Mouse (Mus musculus): ENCODE data around the gene Irs1. TPM values are rescaled to one million over a fixed set of nuclear protein-coding genes. Genes with fewer than 3 reads are reported as not detected.
A peak's percentile ranks its signal among the peaks of the same experiment; 100 is the strongest.

The Irs1 gene
- polyA plus RNA-seq, 1 experiment from 2014 or later: 11.9 TPM

DNA sequence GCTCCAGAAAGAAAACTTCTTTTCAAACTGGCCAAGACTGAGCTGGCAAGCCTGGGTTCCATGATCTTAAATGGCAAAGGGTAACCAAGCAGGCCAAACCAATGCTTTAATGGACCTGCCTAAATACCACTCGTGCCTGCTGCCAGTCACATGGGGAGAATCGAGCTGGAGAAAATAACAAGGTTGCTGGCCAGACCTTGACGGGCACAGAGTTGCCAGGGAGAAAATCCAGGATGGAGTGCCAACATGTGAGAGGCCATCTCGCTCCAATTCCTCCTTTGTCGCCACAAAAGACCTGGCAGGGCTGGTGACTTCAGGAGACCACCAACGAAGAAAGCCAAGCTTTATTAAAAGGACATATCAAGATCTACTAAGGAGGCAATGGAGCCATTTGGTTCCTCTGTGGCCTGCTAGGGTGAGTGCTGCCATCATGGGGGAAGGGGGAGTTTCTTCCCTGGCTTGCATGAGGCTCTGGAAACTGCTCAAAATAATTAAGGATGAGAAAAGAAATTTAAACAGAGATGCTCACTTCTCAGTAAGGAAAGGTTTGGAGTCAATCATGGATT is 47.9 kb downstream of the Irs1 start:
- H3K9ac ChIP-seq (ENCODE audit: low read length): no peak overlapping the region
- no peak overlapping the region for H3K27ac ChIP-seq (ENCODE audit: low read length)
- no peaks in the 10 kb centered on the region for H3K36me3 ChIP-seq (ENCODE audit: control insufficient read depth, insufficient read depth, low read length)
- peaks cover 12% of the 10 kb centered on the region for H3K4me1 ChIP-seq (replicated peaks; ENCODE audit: control insufficient read depth, insufficient read depth, low read length)
- H3K27me3 ChIP-seq (ENCODE audit: control insufficient read depth, insufficient read depth, low read depth, low read length): no peaks in the 10 kb centered on the region
- H3K9me3 ChIP-seq (ENCODE audit: control insufficient read depth, low read length): no peaks in the 10 kb centered on the region
- no peak overlapping the region for H3K4me2 ChIP-seq (ENCODE audit: low read depth, low read length)
- WGBS: 80% methylated on average over 6 of the region's 6 CpGs
- ATAC-seq (ENCODE audit: low read depth): no peak
- H3K4me3 ChIP-seq (ENCODE audit: low read length): no peak overlapping the region

DNA sequence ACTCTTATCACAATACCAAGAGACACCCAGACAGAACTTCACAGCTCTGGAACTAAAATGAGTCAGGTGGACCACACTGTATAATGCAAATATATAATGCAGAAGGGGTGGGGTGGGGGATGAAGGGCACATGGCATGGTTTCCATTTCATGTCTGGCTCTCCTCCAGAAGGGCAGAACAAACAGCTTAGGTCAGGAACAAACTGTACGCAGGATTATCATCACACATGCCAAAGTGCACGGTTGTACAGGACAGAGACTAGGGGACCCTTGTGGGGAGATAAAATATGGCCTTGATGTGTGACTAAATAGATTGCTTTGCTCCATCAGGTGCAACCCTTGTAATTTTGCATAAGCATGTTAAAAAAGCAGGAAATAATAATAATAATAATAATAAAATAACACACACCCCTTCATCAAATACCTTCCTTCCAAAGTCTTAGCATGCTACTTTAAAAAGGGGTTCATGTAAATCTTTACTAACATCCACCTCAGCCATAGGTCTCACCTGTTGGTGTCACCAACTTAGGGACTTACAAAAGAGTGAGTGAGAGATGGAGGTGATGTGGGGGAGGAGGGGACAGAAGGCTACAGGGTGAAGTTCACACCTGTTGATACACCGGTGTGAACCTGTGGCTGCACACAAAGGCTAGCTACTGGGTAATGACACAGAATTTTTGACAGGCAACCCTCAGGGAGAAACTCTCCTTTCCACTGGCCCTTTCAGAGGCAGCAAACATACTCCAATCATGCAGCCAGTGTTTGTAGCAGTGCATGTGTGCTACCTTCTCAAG is 51.6 kb downstream of the Irs1 start:
- WGBS: 51% methylated on average over 3 of the region's 3 CpGs
- no peak overlapping the region for H3K4me3 ChIP-seq (ENCODE audit: low read length)
- no peak overlapping the region for H3K27ac ChIP-seq (ENCODE audit: low read length)
- H3K9me3 ChIP-seq (ENCODE audit: control insufficient read depth, low read length): no peaks in the 10 kb centered on the region
- peaks cover 20% of the 10 kb centered on the region for H3K36me3 ChIP-seq (ENCODE audit: control insufficient read depth, insufficient read depth, low read length)
- H3K27me3 ChIP-seq (ENCODE audit: control insufficient read depth, insufficient read depth, low read depth, low read length): no peaks in the 10 kb centered on the region
- H3K4me1 ChIP-seq (replicated peaks; ENCODE audit: control insufficient read depth, insufficient read depth, low read length): peaks cover 7% of the 10 kb centered on the region
- ATAC-seq (ENCODE audit: low read depth): no peak
- no peak overlapping the region for H3K4me2 ChIP-seq (ENCODE audit: low read depth, low read length)
- H3K9ac ChIP-seq (ENCODE audit: low read length): no peak overlapping the region

DNA sequence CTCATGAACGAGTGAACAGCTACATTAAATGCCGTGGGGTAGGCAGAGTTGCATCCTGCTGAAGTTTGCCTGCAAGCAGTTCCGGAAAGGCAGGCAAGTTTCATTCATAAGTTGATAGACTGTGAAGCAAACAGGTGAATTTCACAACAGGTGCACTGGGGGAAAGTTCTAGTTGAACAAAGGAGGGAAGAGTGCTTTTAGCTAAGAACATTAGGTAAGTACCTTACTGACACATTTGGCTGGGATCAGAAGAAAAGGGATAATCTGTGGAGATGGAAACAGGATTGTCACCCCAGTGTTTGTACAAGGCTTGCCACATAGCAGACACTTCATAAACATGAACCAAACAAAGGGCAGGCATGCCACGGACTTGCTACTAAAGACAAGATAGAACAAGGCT is 53.0 kb downstream of the Irs1 start:
- no peaks in the 10 kb centered on the region for H3K9me3 ChIP-seq (ENCODE audit: control insufficient read depth, low read length)
- no peak overlapping the region for H3K9ac ChIP-seq (ENCODE audit: low read length)
- no peak overlapping the region for H3K4me3 ChIP-seq (ENCODE audit: low read length)
- peaks cover 21% of the 10 kb centered on the region for H3K36me3 ChIP-seq (ENCODE audit: control insufficient read depth, insufficient read depth, low read length)
- H3K27ac ChIP-seq (ENCODE audit: low read length): no peak overlapping the region
- ATAC-seq (ENCODE audit: low read depth): no peak
- H3K4me2 ChIP-seq (ENCODE audit: low read depth, low read length): no peak overlapping the region
- peaks cover 7% of the 10 kb centered on the region for H3K4me1 ChIP-seq (replicated peaks; ENCODE audit: control insufficient read depth, insufficient read depth, low read length)
- no peaks in the 10 kb centered on the region for H3K27me3 ChIP-seq (ENCODE audit: control insufficient read depth, insufficient read depth, low read depth, low read length)
- WGBS: 71% methylated on average over 4 of the region's 4 CpGs

DNA sequence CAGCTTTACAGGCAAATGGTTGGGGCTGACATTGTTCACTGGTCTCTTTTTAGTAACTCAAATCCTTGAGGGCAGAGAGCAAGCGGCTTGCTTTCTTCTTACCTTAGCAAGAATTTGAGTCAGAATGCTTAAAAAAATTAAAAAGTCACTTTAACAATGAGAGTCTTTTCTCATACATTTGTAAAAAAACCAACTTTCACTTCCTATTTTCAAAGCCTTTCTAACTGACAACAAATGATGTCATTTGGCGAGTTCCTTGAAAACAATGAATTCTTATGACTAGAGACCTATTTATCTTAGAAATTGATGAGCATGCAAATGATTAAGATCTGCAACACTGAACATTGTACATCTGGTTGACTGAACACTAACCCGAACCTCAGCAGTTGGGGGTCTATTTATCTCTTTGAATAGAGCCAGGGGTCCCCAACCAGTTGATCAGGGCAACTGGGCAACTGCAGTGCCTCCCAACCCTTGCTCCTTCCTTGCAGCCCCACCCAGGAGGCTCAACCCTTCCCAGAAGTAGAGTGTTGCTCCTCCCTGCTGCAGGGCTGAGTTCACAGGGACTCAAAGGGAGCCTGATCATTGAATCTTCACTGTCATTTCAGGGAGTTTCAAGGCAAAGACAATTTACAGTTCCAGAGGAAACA is 55.6 kb downstream of the Irs1 start:
- H3K4me3 ChIP-seq (ENCODE audit: low read length): no peak overlapping the region
- no peaks in the 10 kb centered on the region for H3K9me3 ChIP-seq (ENCODE audit: control insufficient read depth, low read length)
- WGBS: 83% methylated on average over 3 of the region's 3 CpGs
- no peak overlapping the region for H3K4me2 ChIP-seq (ENCODE audit: low read depth, low read length)
- ATAC-seq (ENCODE audit: low read depth): no peak
- H3K27me3 ChIP-seq (ENCODE audit: control insufficient read depth, insufficient read depth, low read depth, low read length): no peaks in the 10 kb centered on the region
- no peak overlapping the region for H3K27ac ChIP-seq (ENCODE audit: low read length)
- H3K9ac ChIP-seq (ENCODE audit: low read length): no peak overlapping the region
- H3K36me3 ChIP-seq (ENCODE audit: control insufficient read depth, insufficient read depth, low read length): peaks cover 21% of the 10 kb centered on the region
- H3K4me1 ChIP-seq (replicated peaks; ENCODE audit: control insufficient read depth, insufficient read depth, low read length): no peaks in the 10 kb centered on the region; the same call in 1 of the 2 replicates

GRCm38 (mm10) chr1:82234616-82235015 is 56.6 kb downstream of the Irs1 start:
- 94% methylated on average over 3 of the region's 3 CpGs for WGBS
- Histone ChIP-seq H3K4me2 (ENCODE audit: low read depth, low read length) (no peak overlapping the region), H3K4me3 (ENCODE audit: low read length) (no peak overlapping the region), H3K9ac (ENCODE audit: low read length) (no peak overlapping the region), H3K27ac (ENCODE audit: low read length) (no peak overlapping the region), H3K9me3 (ENCODE audit: control insufficient read depth, low read length) (no peaks in the 10 kb centered on the region), H3K36me3 (ENCODE audit: control insufficient read depth, insufficient read depth, low read length) (peaks cover 21% of the 10 kb centered on the region), H3K27me3 (ENCODE audit: control insufficient read depth, insufficient read depth, low read depth, low read length) (no peaks in the 10 kb centered on the region), H3K4me1 (replicated peaks; ENCODE audit: control insufficient read depth, insufficient read depth, low read length) (no peaks in the 10 kb centered on the region; the same call in 1 of the 2 replicates)
- ATAC-seq (ENCODE audit: low read depth): no peak

- no peak for ATAC-seq (ENCODE audit: low read depth)
- Histone ChIP-seq H3K9me3 (ENCODE audit: control insufficient read depth, low read length) (no peaks in the 10 kb centered on the region), H3K4me2 (ENCODE audit: low read depth, low read length) (no peak within 1 kb of the TSS), H3K9ac (ENCODE audit: low read length) (no peak within 1 kb of the TSS), H3K36me3 (ENCODE audit: control insufficient read depth, insufficient read depth, low read length) (peaks cover 21% of the 10 kb centered on the region), H3K27me3 (ENCODE audit: control insufficient read depth, insufficient read depth, low read depth, low read length) (no peaks in the 10 kb centered on the region), H3K4me3 (ENCODE audit: low read length) (no peak within 1 kb of the TSS), H3K4me1 (replicated peaks; ENCODE audit: control insufficient read depth, insufficient read depth, low read length) (no peaks in the 10 kb centered on the region), H3K27ac (ENCODE audit: low read length) (no peak within 1 kb of the TSS)
- 93% methylated on average over 3 of the region's 3 CpGs for WGBS
These were observed 58.4 kb downstream of the Irs1 start, which contains the start of gene Gm9747 for GRCm38 (mm10) chr1:82232812-82233211. Gm9747 (plus strand) TSS chr1:82233112.

GRCm38 (mm10) chr1:82228841-82229240 is 62.4 kb downstream of the Irs1 start:
- H3K27me3 ChIP-seq (ENCODE audit: control insufficient read depth, insufficient read depth, low read depth, low read length): no peaks in the 10 kb centered on the region
- H3K27ac ChIP-seq (ENCODE audit: low read length): no peak overlapping the region
- no peak overlapping the region for H3K9ac ChIP-seq (ENCODE audit: low read length)
- no peak overlapping the region for H3K4me2 ChIP-seq (ENCODE audit: low read depth, low read length)
- no peak overlapping the region for H3K4me3 ChIP-seq (ENCODE audit: low read length)
- no peak for ATAC-seq (ENCODE audit: low read depth)
- H3K4me1 ChIP-seq (replicated peaks; ENCODE audit: control insufficient read depth, insufficient read depth, low read length): no peaks in the 10 kb centered on the region
- no peaks in the 10 kb centered on the region for H3K36me3 ChIP-seq (ENCODE audit: control insufficient read depth, insufficient read depth, low read length)
- no peaks in the 10 kb centered on the region for H3K9me3 ChIP-seq (ENCODE audit: control insufficient read depth, low read length)

DNA sequence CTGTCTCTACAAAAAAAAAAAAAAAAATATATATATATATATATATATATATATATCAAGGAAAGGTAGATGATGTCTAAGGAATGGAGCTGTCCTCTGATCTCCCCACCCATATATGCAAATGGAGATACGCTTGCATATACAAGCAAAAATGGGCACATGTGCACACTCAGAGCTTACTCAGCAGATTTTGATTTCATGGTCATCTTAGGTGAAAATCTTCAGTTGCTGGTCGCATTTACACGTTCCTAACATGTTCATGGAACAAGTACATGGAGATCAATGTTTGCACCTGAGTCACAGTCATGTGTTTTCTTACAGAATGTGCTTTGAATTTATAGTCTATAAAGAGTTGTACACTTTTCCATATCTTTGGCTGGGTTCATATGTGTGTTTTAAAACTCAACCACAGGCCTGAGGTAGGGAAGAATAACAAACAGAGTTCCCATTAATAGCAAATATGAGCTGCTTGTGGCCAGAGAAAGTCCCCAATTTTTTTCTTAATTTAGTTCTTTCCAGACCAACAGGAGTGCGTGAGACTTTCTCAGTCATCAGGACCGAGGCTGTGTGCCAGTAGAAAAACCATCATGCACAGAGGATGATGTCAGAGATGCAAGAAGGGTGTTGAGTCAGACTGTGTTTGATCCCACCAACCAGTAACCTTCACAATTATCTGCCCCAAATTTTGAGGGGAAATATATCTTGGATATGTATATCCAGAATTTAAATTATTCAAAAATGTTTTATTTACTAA is 68.0 kb downstream of the Irs1 start:
- Histone ChIP-seq H3K36me3 (ENCODE audit: control insufficient read depth, insufficient read depth, low read length) (no peaks in the 10 kb centered on the region), H3K9me3 (ENCODE audit: control insufficient read depth, low read length) (no peaks in the 10 kb centered on the region), H3K27me3 (ENCODE audit: control insufficient read depth, insufficient read depth, low read depth, low read length) (no peaks in the 10 kb centered on the region), H3K9ac (ENCODE audit: low read length) (no peak overlapping the region), H3K4me2 (ENCODE audit: low read depth, low read length) (no peak overlapping the region), H3K27ac (ENCODE audit: low read length) (no peak overlapping the region), H3K4me3 (ENCODE audit: low read length) (no peak overlapping the region), H3K4me1 (replicated peaks; ENCODE audit: control insufficient read depth, insufficient read depth, low read length) (peaks cover 11% of the 10 kb centered on the region)
- 82% methylated on average over 5 of the region's 5 CpGs for WGBS
- no peak for ATAC-seq (ENCODE audit: low read depth)

DNA sequence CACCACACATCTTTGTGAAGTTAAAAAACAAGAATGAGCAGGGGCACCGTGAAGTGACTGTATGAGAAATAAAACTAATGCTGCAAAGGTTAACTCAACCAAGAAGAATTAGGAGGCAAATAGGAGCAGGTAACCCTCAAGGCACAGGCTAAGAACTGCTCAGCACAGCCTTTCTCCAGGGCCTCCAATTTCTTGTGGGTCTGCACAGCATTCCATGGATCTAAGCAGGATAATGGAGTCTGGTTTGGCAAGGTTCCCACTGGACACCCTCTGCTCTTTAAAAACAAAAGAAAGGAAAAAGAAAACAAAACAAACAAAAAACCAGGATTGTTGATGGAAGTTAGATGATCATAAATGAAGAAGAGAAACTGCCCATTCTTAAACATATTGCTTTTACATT is 69.8 kb downstream of the Irs1 start:
- Histone ChIP-seq H3K27me3 (ENCODE audit: control insufficient read depth, insufficient read depth, low read depth, low read length) (no peaks in the 10 kb centered on the region), H3K4me2 (ENCODE audit: low read depth, low read length) (peak overlapping the region; percentile 40; the same call in 1 of the 2 replicates), H3K9ac (ENCODE audit: low read length) (no peak overlapping the region; the same call in 1 of the 2 replicates), H3K27ac (ENCODE audit: low read length) (peak overlapping the region; percentile 37), H3K36me3 (ENCODE audit: control insufficient read depth, insufficient read depth, low read length) (no peaks in the 10 kb centered on the region), H3K4me3 (ENCODE audit: low read length) (no peak overlapping the region), H3K9me3 (ENCODE audit: control insufficient read depth, low read length) (no peaks in the 10 kb centered on the region), H3K4me1 (replicated peaks; ENCODE audit: control insufficient read depth, insufficient read depth, low read length) (peaks cover 11% of the 10 kb centered on the region)
- ATAC-seq (ENCODE audit: low read depth): peak; percentile 52; the same call in 1 of the 2 replicates
- 15% methylated on average over 1 of the region's 1 CpGs for WGBS

Data from lung, embryonic 16.5 days (tissue).